Mouse (Mus musculus) thymus, adult 2 months (tissue): ENCODE measurements around the gene Hist1h2ao. TPM values are rescaled to one million over a fixed set of nuclear protein-coding genes. Genes with fewer than 3 reads are reported as not detected.
"Not testable (repeated sequence)": the region's sequence is repeated elsewhere in the genome, so short reads cannot be mapped to it uniquely, and the experiment has no call there.

Experiments used
- DNase-seq: peaks from one replicate; pipeline ENCODE4 v3.0.0; 2021
- H3K27ac ChIP-seq: fragments of 200-500 bp; 2 replicates; pipeline ENCODE4 v1.5.1; 2012; ENCODE audit warnings: low read length, control low read depth; ENCODE audit not compliant: control insufficient read depth, insufficient read depth
- H3K27me3 ChIP-seq: fragments of 200-500 bp; 2 replicates; pipeline ENCODE4 v1.6.1; 2012; ENCODE audit warnings: mild to moderate bottlenecking, low read length, moderate library complexity, mixed read lengths; ENCODE audit not compliant: control insufficient read depth, insufficient read depth
- H3K36me3 ChIP-seq: fragments of 200-500 bp; 2 replicates; pipeline ENCODE4 v1.6.1; 2012; ENCODE audit warnings: mild to moderate bottlenecking, low read length, moderate library complexity; ENCODE audit not compliant: control insufficient read depth, insufficient read depth
- H3K4me1 ChIP-seq: fragments of 200-500 bp; replicated peaks from 2 replicates; pipeline ENCODE4 v1.6.1; 2012; ENCODE audit warnings: low read length; ENCODE audit not compliant: control insufficient read depth, insufficient read depth
- H3K4me3 ChIP-seq: fragments of 200-500 bp; 2 replicates; pipeline ENCODE4 v1.5.1; 2012; ENCODE audit warnings: mild to moderate bottlenecking, low read length, control low read depth, moderate library complexity; ENCODE audit not compliant: control insufficient read depth, insufficient read depth
- CTCF ChIP-seq: fragments of 200-500 bp; IDR thresholded peaks from 2 replicates; pipeline ENCODE4 v1.5.1; 2012; ENCODE audit warnings: mild to moderate bottlenecking, control low read depth, low read length, moderate library complexity, borderline replicate concordance; ENCODE audit not compliant: control insufficient read depth, poor library complexity, insufficient read depth; ENCODE audit errors: extremely low read depth
- POLR2A ChIP-seq: fragments of 200-500 bp; IDR thresholded peaks from 2 replicates; pipeline ENCODE4 v1.6.1; 2012; ENCODE audit warnings: mild to moderate bottlenecking, low read length, control low read depth, moderate library complexity; ENCODE audit not compliant: control insufficient read depth, poor library complexity, insufficient read depth; ENCODE audit errors: extremely low read depth
- WGBS: fragments of 180-500 bp; shearing (Covaris S2); methylation state at CpG from one replicate; pipeline ENCODE4 v1.1.7; 2018; 5-methylcytosine and 5-hydroxymethylcytosine counted together
- polyA plus RNA-seq: library from polyadenylated mRNA; depleted of rRNA; stranded (reverse); fragments of >200 nt; gene quantifications from 2 replicates; pipeline ENCODE4 v1.2.3, GENCODE M21; 2012

Hist1h2ao gene
- polyA plus RNA-seq, 1 experiment: not detected

- Histone ChIP-seq H3K27ac (peak within 1 kb of the TSS; percentile 96), H3K4me1 (peaks cover 14% of the 10 kb centered on the region), H3K36me3 (no peaks in the 10 kb centered on the region), H3K4me3 (peak within 1 kb of the TSS; percentile 61), H3K27me3 (no peaks in the 10 kb centered on the region)
- WGBS: under 1% methylated on average over 17 of the region's 20 CpGs
- TF ChIP-seq CTCF: no peak
- TF ChIP-seq POLR2A: 0 out of 2 replicates have a peak, but pooled peaks have one; percentile 5
- DNase-seq: peak; percentile 65
Observed at GRCm38 (mm10) chr13:21783255-21783617, 27.0 kb upstream of the Hist1h2ao start, which contains the start of gene Hist1h3i. TSS of gene Hist1h3i (minus strand) at chr13:21783370.

GRCm38 (mm10) chr13:21783734-21784161 is 26.5 kb upstream of the Hist1h2ao start:
- Histone ChIP-seq H3K27me3 (no peaks in the 10 kb centered on the region), H3K4me1 (peaks cover 14% of the 10 kb centered on the region), H3K4me3 (no peak overlapping the region), H3K36me3 (no peaks in the 10 kb centered on the region), H3K27ac (peak overlapping the region; percentile 78)
- TF ChIP-seq POLR2A: no peak
- no peak for TF ChIP-seq CTCF
- peak; percentile 41 for DNase-seq
- WGBS: 14% methylated on average over 9 of the region's 9 CpGs

GRCm38 (mm10) chr13:21784311-21784710 is 26.0 kb upstream of the Hist1h2ao start:
- DNase-seq: no peak
- peaks cover 14% of the 10 kb centered on the region for H3K4me1 ChIP-seq
- no peak for TF ChIP-seq POLR2A
- TF ChIP-seq CTCF: no peak
- H3K27me3 ChIP-seq: no peaks in the 10 kb centered on the region
- peak overlapping the region; percentile 78 for H3K27ac ChIP-seq
- 80% methylated on average over 6 of the region's 6 CpGs for WGBS
- no peaks in the 10 kb centered on the region for H3K36me3 ChIP-seq
- no peak overlapping the region for H3K4me3 ChIP-seq

DNA sequence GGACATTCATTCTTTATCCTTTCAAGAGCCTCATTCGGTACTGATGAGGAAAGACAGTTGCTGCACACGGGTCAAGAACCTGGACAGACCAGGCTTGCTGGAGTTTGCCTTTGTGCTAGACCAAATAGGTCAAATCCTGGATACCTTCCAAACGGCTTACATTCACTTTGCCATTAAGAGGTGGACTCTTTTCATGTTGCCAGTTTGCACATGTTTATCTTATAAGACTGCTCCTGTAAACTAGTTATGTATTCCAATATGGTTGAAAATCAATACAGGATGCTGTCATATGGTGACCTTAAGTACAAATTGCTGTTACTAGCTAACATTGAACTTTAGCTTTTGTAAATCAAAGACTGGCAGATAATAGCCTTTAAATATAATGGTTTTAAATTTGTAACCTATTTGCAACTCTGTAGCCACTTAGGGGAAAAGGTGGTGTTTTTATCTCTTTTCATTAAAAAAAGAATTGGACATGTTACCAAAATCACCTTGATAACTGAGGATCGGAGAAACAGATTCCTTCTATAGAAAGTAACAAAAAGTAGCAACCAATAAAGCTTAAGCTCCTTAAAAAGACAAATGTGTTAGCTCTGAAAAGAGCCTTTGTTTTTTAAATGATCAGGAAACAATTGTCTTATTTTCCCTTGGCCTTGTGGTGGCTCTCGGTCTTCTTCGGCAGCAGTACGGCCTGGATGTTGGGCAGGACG is 23.9 kb upstream of the Hist1h2ao start:
- TF ChIP-seq CTCF (no peak), POLR2A (no peak)
- no peaks in the 10 kb centered on the region for H3K36me3 ChIP-seq
- peak overlapping the region; percentile 47 for H3K4me3 ChIP-seq
- H3K4me1 ChIP-seq: peaks cover 8% of the 10 kb centered on the region
- DNase-seq: no peak
- peak overlapping the region; percentile 89 for H3K27ac ChIP-seq
- H3K27me3 ChIP-seq: no peaks in the 10 kb centered on the region
- 20% methylated on average over 8 of the region's 8 CpGs for WGBS

GRCm38 (mm10) chr13:21786899-21787629 is 23.2 kb upstream of the Hist1h2ao start, which contains the start of the genes Hist1h2an and Hist1h2bp:
TSS of gene Hist1h2an (minus strand) at chr13:21787218.
TSS of gene Hist1h2bp (plus strand) at chr13:21787461.
- Histone ChIP-seq H3K4me3 (peak within 1 kb of the TSS; percentile 55), H3K27ac (peak within 1 kb of the TSS; percentile 89)
- WGBS: under 1% methylated on average over 42 of the region's 63 CpGs
- not testable (repeated sequence) for H3K27me3 ChIP-seq, H3K4me1 ChIP-seq, H3K36me3 ChIP-seq
- DNase-seq: peak; percentile 83

GRCm38 (mm10) chr13:21787760-21788593 is 22.3 kb upstream of the Hist1h2ao start:
- WGBS: 32% methylated on average over 15 of the region's 21 CpGs
- H3K27me3 ChIP-seq: no peaks in the 10 kb centered on the region
- H3K4me1 ChIP-seq: peaks cover 5% of the 10 kb centered on the region
- no peaks in the 10 kb centered on the region for H3K36me3 ChIP-seq
- DNase-seq: no peak
- peak overlapping the region; percentile 57 for H3K27ac ChIP-seq
- 0 out of 2 replicates have a peak overlapping the region, but pooled peaks have one; percentile 27 for H3K4me3 ChIP-seq
- TF ChIP-seq POLR2A: no peak
- TF ChIP-seq CTCF: no peak
